Mouse (Mus musculus) intestine, embryonic 16.5 days (tissue): Measurements from ENCODE around the gene Pdlim4. TPM values are rescaled to one million over a fixed set of nuclear protein-coding genes. Genes with fewer than 3 reads are reported as not detected.
"Not testable (repeated sequence)": the region's sequence is repeated elsewhere in the genome, so short reads cannot be mapped to it uniquely, and the experiment has no call there.

Experiments
- ATAC-seq: fragments of 200-750 bp; cut with Nextera tagmentation; 2 replicates; pipeline ENCODE4 v1.8.0; 2017; ENCODE audit warnings: moderate TSS enrichment, moderate library complexity
- H3K27ac ChIP-seq: fragments of 300-500 bp; sonication (generic); 2 replicates; pipeline ENCODE4 v1.5.1; 2014; ENCODE audit warnings: mild to moderate bottlenecking, low read length
- H3K27me3 ChIP-seq: fragments of 300-500 bp; sonication (generic); replicated peaks from 2 replicates; pipeline ENCODE4 v1.6.1; 2014; ENCODE audit warnings: low read length, control low read depth, mixed read lengths; ENCODE audit not compliant: control insufficient read depth, insufficient read depth
- H3K36me3 ChIP-seq: fragments of 300-500 bp; sonication (generic); 2 replicates; pipeline ENCODE4 v1.6.1; 2014; ENCODE audit warnings: low read length, control low read depth; ENCODE audit not compliant: control insufficient read depth, insufficient read depth
- H3K4me1 ChIP-seq: fragments of 300-500 bp; sonication (generic); 2 replicates; pipeline ENCODE4 v1.6.1; 2014; ENCODE audit warnings: low read length, control low read depth, mixed read lengths; ENCODE audit not compliant: control insufficient read depth, insufficient read depth
- H3K4me2 ChIP-seq: fragments of 300-500 bp; sonication (generic); 2 replicates; pipeline ENCODE4 v1.6.1; 2014; ENCODE audit warnings: low read depth, low read length, control low read depth
- H3K4me3 ChIP-seq: fragments of 300-500 bp; sonication (generic); 2 replicates; pipeline ENCODE4 v1.5.1; 2014; ENCODE audit warnings: mild to moderate bottlenecking, low read length
- H3K9ac ChIP-seq: fragments of 300-500 bp; sonication (generic); 2 replicates; pipeline ENCODE4 v1.6.1; 2014; ENCODE audit warnings: low read depth, low read length
- H3K9me3 ChIP-seq: fragments of 300-500 bp; sonication (generic); 2 replicates; pipeline ENCODE4 v1.6.1; 2016; ENCODE audit warnings: low read length, control low read depth; ENCODE audit not compliant: control insufficient read depth
- WGBS: fragments of 180-500 bp; shearing (Covaris S2); extraction: QIAGEN DNeasy Blood & Tissue Kit; methylation state at CpG from one replicate; pipeline ENCODE4 v1.1.7; 2014; 5-methylcytosine and 5-hydroxymethylcytosine counted together
- polyA plus RNA-seq: library from polyadenylated mRNA; unstranded; fragments of >200 nt; fragmentation: Nextera tagmentation; extraction: Ambion mirVana; gene quantifications from 2 replicates; pipeline ENCODE4 v1.2.1, GENCODE M21; 2015

The Pdlim4 gene
- polyA plus RNA-seq, 1 experiment from 2014 or later, result 37.8 TPM

- Histone ChIP-seq H3K4me2 (no peak overlapping the region), H3K9ac (no peak overlapping the region), H3K27me3 (no peaks in the 10 kb centered on the region), H3K27ac (no peak overlapping the region), H3K9me3 (no peaks in the 10 kb centered on the region), H3K4me1 (no peaks in the 10 kb centered on the region), H3K36me3 (no peaks in the 10 kb centered on the region), H3K4me3 (no peak overlapping the region)
- no peak for ATAC-seq
- WGBS, result 85% methylated on average over 5 of the region's 5 CpGs
Observed at GRCm38 (mm10) chr11:54012961-54013360, 55.9 kb downstream of the Pdlim4 start.

- no peak overlapping the region for H3K4me2 ChIP-seq
- H3K9me3 ChIP-seq, result no peaks in the 10 kb centered on the region
- H3K27ac ChIP-seq, result no peak overlapping the region
- no peak overlapping the region for H3K9ac ChIP-seq
- 68% methylated on average over 2 of the region's 2 CpGs for WGBS
- ATAC-seq, result no peak
- H3K36me3 ChIP-seq, result no peaks in the 10 kb centered on the region
- H3K4me1 ChIP-seq, result no peaks in the 10 kb centered on the region
- no peaks in the 10 kb centered on the region for H3K27me3 ChIP-seq
- no peak overlapping the region for H3K4me3 ChIP-seq
Observed at GRCm38 (mm10) chr11:54011255-54011654, 57.6 kb downstream of the Pdlim4 start.

GRCm38 (mm10) chr11:54008416-54008920 lies 60.3 kb downstream of the Pdlim4 start:
- Histone ChIP-seq H3K36me3 (no peaks in the 10 kb centered on the region), H3K4me2 (no peak overlapping the region), H3K4me1 (no peaks in the 10 kb centered on the region), H3K9me3 (no peaks in the 10 kb centered on the region), H3K27me3 (no peaks in the 10 kb centered on the region), H3K4me3 (no peak overlapping the region), H3K9ac (no peak overlapping the region), H3K27ac (no peak overlapping the region)
- ATAC-seq, result no peak
- WGBS, result 75% methylated on average over 10 of the region's 10 CpGs

- Histone ChIP-seq H3K9me3 (no peaks in the 10 kb centered on the region), H3K4me1 (no peaks in the 10 kb centered on the region), H3K27me3 (no peaks in the 10 kb centered on the region), H3K4me2 (no peak overlapping the region), H3K9ac (no peak overlapping the region), H3K27ac (no peak overlapping the region), H3K36me3 (no peaks in the 10 kb centered on the region), H3K4me3 (no peak overlapping the region)
- WGBS, result 85% methylated on average over 11 of the region's 11 CpGs
- ATAC-seq, result no peak
Observed at GRCm38 (mm10) chr11:54007717-54008116, 61.1 kb downstream of the Pdlim4 start.

- no peaks in the 10 kb centered on the region for H3K27me3 ChIP-seq
- no peaks in the 10 kb centered on the region for H3K9me3 ChIP-seq
- H3K36me3 ChIP-seq, result no peaks in the 10 kb centered on the region
- no peak overlapping the region for H3K4me3 ChIP-seq
- H3K27ac ChIP-seq, result no peak overlapping the region
- H3K9ac ChIP-seq, result no peak overlapping the region
- H3K4me2 ChIP-seq, result no peak overlapping the region
- WGBS, result 63% methylated on average over 4 of the region's 4 CpGs
- no peaks in the 10 kb centered on the region for H3K4me1 ChIP-seq
- no peak for ATAC-seq
Observed at GRCm38 (mm10) chr11:54006901-54007300, 61.9 kb downstream of the Pdlim4 start.

- 24% methylated on average over 5 of the region's 5 CpGs for WGBS
- ATAC-seq, H3K9ac ChIP-seq: not testable (repeated sequence)
Observed at GRCm38 (mm10) chr11:54006362-54006761, 62.5 kb downstream of the Pdlim4 start.

More at GRCm38 (mm10) chr11:54006362-54006761, 62.5 kb downstream of the Pdlim4 start:
- H3K27me3 ChIP-seq, H3K27ac ChIP-seq, H3K4me3 ChIP-seq, H3K4me2 ChIP-seq, H3K9me3 ChIP-seq, H3K4me1 ChIP-seq, H3K36me3 ChIP-seq: not testable (repeated sequence)

Other genes with a start within 250 kb of the Pdlim4 start
- gene Gm12216, start 209.8 kb downstream of the Pdlim4 start, polyA plus RNA-seq, result 1.7 and 2.4 TPM in 2 replicates
- gene Slc22a5, start 177.4 kb downstream of the Pdlim4 start, polyA plus RNA-seq, result 13.7 and 18.1 TPM in 2 replicates
- gene Slc22a21, start 88.7 kb downstream of the Pdlim4 start, polyA plus RNA-seq, result 6.1 and 7.1 TPM in 2 replicates
- gene Slc22a4, start 40.9 kb downstream of the Pdlim4 start, polyA plus RNA-seq, result 0.87 and 1.4 TPM in 2 replicates
- gene P4ha2, start 31.1 kb upstream of the Pdlim4 start, polyA plus RNA-seq, result 43.7 and 46.2 TPM in 2 replicates
- 0.73 and 0.82 TPM in 2 replicates for gene Csf2, start 180.7 kb upstream of the Pdlim4 start, polyA plus RNA-seq
- not detected in 2 replicates for gene Il3, start 198.3 kb upstream of the Pdlim4 start, polyA plus RNA-seq
- 1.5 TPM in 2 replicates for gene Acsl6, start 234.8 kb upstream of the Pdlim4 start, polyA plus RNA-seq